Mouse (Mus musculus) c-Kit-positive CD71-positive TER-119-positive erythroid progenitor cells, embryonic 14.5 days (primary cell): Measurements from ENCODE around the gene Olfr411.

ENCODE experiments used
- DNase-seq: peaks from one replicate; pipeline ENCODE4 v3.0.0-alpha.2; 2013; ENCODE audit warnings: low spot score

Gene Olfr411

DNA sequence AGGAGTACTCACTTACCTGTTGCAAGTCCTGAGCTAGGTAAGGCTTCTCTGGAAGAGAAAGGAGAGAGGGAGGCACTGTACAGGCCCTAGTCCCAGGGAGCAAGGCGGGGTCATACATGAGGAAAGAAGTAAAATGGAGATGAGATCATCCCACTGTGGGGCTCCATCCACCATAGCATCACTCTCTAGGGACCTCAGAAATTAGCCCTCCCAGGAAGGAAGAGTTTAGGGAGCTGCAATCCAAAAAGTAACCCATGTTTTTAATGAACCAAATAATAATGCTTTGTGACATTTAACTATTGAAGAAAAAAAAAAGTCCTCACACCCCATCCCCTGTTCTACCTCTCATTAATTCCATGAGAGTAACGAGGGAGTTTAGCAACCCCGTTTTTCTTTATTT lies at the start of gene Olfr411:
TSS of gene Olfr411 (minus strand) at position 101 of the 400 bp plus-strand sequence.
- DNase-seq = no peak

DNA sequence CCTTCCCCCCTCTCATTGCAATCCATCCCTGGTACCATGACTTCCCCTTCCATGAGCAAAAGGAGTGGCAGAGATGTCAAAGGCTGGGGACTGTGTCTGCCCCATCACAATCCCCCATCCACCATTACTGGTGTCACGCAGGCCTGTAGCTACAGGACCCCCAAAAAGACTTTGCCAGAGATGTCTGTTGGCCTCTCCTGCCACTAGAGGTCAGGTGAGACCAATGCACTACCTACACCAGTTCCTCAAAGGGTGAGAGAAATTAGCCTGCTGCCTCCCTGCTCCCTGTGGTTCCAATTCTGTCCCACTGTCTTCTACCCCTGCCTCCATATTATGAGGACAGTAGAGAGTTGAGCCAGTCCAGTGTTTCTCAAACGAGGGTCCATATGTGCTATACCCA lies 49.7 kb upstream of the Olfr411 start:
- DNase-seq = no peak

GRCm38 (mm10) chr11:74395583-74395982 lies 43.1 kb upstream of the Olfr411 start:
- DNase-seq = no peak

- no peak for DNase-seq
Observed at GRCm38 (mm10) chr11:74393489-74393888, 41.0 kb upstream of the Olfr411 start.

DNA sequence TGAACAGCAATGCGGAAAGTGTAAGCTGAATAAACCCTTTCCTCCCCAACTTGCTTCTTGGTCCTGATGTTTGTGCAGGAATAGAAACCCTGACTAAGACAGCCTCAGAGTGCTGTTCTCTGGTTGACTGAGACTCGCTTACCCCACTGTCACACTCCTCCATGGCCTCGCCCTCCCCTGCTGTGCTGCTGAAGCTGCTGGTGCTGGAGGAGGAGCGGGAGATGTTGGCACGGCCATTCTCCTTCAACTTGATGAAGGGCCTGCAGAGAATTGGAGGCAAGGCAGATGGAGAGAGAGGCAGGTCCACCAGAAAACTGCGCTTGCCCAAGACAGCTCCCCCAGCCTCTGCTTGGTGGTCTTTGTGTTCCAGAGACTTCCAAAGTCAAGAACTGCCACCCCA lies 40.5 kb upstream of the Olfr411 start:
- DNase-seq = no peak

- DNase-seq = no peak
Observed at GRCm38 (mm10) chr11:74391899-74392298, 39.4 kb upstream of the Olfr411 start.

DNA sequence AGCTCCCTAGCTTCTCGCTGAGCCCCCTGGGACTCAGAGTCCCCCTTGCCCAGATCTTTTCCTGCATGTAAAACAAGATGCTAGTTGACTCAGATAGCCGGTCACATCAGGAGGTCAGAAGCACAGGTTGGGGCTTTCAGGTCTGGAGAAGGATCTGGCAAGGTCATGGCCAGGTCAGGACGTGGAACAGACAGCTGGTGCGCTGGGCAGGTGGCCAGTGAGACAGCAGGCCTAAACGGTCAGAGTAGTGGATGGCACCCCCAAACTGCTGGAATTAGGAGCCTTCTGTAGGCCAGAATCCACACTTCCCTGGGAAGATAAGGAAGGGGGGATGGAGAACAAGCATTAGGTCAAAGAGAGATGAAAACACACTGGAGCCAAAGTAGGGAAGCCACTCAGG lies 34.8 kb upstream of the Olfr411 start:
- DNase-seq = no peak

GRCm38 (mm10) chr11:74385674-74386073 lies 33.2 kb upstream of the Olfr411 start:
- DNase-seq = no peak

GRCm38 (mm10) chr11:74379166-74379873 lies 26.9 kb upstream of the Olfr411 start:
- no peak for DNase-seq

DNA sequence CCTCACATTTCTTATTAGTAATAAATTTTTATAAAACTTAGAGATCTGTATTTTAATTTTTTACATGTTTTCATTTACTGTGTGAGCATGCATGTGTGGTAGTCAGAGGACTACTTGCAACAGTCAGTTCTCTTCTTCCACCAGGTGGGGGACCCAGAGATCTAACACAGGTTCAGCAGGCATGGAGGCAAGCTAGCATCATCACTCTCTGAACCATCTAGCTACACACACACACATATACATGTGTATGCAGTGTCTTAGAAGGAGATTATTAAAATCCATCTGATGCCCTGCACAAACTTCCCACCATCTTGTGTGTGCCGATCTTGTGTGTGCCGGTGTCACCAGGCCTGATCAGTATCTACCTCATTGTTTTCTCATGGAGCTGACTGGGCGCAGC lies 24.4 kb upstream of the Olfr411 start:
- peak; percentile 13 for DNase-seq

- peak; percentile 47 for DNase-seq
Observed at GRCm38 (mm10) chr11:74371393-74372100, 19.1 kb upstream of the Olfr411 start.

DNA sequence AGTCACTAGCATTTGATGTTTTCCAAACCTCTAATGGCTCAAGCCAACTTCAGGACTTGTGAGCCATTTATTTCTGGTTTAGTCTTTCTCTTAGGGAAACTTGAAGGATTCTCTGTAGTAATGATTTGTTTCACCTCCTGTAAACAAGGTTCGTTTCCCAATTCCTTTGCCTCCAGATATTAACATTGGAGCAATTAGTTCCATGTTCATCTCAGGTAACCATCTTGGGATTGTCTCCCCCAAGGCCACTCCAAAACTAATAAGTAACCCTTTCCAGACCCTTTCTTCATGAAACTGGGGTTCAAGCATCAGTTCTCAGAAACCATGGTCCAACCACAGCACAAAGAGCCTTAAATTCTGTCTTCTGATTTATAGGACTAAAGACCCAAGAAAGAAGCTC lies 9.3 kb upstream of the Olfr411 start, which contains the start of gene Olfr412:
TSS of gene Olfr412 (plus strand) at position 301 of the 400 bp plus-strand sequence.
- no peak for DNase-seq

DNA sequence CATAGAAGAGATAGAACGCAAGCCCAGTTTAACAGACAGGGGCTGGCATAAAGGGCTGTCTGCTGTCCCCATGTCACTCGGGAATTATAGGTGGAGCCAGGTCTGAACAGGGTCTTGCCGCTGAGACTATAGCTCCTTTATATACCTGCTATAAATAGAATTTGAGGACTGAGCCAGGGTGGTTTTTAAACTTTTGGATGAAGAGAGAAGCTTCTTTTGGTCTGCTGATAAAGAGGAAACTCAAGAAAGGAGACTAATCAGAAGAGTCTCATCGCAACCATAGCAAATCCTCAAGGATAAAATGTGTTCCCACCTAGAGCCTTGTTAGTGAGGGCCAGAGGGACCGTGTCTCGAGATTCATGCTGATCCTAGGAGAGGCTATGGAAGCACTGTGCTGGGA lies 14.5 kb downstream of the Olfr411 start, which contains the start of gene Olfr410:
TSS of gene Olfr410 (minus strand) at position 101 of the 400 bp plus-strand sequence.
- no peak for DNase-seq

DNA sequence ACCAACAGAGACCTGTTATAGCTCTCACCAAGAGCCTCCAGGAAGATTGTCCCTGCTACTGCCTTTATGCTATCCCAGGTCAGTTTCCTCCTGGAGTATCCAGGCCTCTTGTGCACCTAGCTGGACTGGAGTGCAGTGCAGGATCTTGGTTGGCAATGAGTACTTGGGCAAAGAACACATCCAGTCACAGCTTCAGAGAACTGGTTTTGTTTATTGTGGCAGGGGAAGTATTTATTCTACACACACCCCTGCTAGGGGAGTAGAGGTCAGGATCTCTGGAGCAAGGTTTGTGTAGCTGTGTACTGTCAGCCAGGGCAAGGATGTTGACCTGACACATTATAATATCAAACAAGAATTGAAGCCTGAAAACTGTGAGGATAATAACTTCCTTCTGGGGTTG lies 23.7 kb downstream of the Olfr411 start:
- DNase-seq = no peak

GRCm38 (mm10) chr11:74326044-74326443 lies 26.4 kb downstream of the Olfr411 start:
- DNase-seq = no peak
